Mouse (Mus musculus) v-Abl transformed pro-B cells (cell line): ENCODE results near the gene Otop3.

ENCODE experiments used
- in situ Hi-C, 2 experiments: fragments of 400-800 bp; cut with MboI; formaldehyde crosslinking; loops; one replicate each; pipeline ENCODE4 v1.15.1; 2025; ENCODE audit not compliant: unreplicated experiment in 2 of 2

Otop3 gene

GRCm38 (mm10) chr11:115334531-115334930 is at the start of gene Otop3:
Gene Otop3, plus strand, starts transcription at chr11:115334731.
- in situ Hi-C loops, result loop anchor here in 1 of 2 experiments (25.0 kb wide), 1 partner anchor 1178 kb away; no protein-coding TSS in a partner anchor

DNA sequence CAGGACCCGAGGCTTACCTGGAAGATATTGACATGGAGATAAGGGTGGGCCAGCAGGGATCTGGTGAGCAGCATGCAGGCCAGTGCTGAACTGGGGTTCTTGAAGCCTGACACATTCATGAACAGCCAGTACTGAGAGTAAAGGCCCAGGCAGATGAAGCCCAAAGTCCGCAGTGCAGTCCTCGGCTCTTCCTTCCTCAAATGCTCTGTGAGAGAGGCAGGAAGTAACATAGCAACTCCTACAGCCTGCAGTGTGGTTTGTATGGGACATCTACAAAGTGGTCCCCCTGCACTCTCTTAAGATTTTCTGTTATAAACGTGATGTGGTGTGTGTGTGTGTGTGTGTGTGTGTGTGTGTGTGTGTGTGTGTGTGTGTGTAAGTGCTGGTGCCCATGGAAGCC is 49.2 kb upstream of the Otop3 start:
- in situ Hi-C loops, result no loop called here

DNA sequence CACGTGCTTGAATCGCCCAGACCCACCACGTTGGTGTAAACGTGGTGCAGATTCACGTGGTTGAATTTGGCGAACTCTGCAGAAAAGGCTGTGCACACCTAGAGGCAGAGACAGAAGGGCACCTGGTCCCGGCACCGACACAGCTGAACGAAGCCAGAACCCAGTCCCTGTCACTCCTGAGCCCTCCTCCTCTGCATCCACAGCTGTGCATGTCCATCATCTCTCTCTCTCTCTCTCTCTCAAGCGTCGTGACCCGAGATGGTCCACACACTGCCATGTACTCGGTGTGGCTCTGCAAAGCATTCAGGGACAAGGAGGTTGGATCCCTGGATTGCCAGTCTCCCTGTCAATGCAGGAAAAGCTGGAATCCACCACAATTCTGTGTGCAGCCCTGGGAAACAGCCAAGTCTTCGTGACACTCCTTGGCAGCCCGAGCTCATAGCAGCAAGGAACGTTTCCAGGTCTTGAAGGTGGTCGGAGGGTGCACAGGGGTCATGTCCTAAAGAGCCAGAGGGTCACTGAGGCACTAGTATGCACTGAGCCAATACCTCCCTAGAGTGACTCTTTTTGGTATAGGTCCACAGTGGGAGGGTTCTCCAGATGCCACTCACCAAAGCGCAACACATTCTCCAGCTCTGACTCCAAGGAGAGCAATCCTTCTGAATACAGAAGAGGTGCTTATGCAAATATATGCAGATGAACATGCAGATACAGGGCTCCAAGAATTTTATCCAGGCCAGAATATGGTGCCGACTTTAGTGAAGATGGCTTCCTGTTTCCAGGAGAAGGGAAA is 48.1 kb upstream of the Otop3 start:
- in situ Hi-C loops, result no loop called here

DNA sequence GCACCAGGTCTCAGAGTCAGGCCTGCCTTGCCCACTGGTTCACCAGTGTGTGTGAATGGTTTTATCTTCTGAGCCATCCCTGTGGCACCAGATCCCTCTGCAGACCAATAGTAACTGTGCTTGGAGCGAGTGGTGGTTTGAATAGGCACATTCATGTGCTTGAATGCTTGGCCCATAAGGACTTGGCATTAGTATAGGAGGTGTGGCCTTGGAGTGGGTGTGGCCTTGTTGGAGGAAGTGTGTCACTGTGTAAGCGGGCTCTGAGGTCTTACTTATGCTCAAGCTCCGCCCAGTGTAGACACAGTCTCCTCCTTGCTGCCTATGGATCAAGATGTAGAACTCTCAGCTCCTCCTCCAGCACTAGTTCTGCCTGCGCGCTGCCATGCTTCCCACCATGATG is 47.1 kb upstream of the Otop3 start:
- in situ Hi-C loops, result no loop called here

- in situ Hi-C loops, result no loop called here
These were observed 46.2 kb upstream of the Otop3 start for GRCm38 (mm10) chr11:115288305-115288704.

DNA sequence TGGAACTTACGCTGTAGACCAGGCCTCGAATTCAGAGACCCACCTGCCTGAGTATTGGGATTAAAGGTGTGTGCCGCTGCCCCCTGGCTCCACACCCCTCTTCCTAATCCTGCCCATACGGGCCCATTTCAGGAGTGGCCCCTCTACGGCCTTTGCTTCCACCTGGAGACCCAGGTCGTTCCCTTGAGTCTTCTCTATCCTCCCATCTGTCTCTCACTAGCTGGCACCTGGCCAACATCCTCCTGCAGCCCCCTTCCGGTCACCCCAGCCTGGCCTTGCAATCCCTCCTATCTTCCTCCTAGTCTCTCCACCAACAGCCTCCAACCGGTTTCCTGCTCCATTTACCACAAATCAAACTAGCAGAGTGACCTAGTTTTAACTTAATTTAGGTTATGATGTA is 44.6 kb upstream of the Otop3 start:
- in situ Hi-C loops, result no loop called here

DNA sequence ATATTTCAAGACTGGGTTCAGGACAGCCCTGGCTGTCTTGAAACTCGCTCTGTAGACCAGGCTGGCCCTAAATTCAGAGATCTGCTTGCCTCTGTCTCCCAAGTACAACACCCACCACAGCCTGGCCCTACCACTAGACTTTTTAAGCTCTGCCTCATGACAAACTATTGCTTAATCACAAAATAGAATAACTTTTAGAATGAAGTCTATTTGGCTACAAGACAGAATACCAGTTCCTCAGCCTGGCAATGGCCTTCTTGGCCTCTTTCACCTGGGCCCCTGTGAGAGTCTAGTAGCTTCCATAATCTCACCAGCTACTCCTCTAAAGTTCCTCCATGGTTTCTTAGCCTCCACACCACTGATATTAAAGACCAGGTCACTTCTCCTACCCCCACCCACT is 44.2 kb upstream of the Otop3 start:
- in situ Hi-C loops, result no loop called here

DNA sequence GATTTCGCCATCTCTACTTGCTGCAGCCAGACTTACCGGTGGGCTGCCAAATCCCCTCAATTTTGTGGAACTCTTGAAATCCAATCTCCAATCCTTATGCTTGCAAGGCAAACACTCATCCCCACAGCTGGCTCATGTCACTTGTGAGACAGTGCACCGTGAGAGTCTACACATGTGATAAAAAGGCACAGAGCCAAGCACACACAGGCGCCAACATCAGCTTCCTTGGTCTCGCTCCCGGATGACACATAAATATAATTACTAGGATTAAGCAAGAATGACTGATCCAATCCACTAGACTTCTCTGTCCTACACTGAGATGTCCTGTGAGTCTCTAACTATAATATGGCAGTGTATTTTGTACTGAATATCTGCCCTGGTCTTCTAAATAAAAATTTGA is 43.6 kb upstream of the Otop3 start:
- in situ Hi-C loops, result no loop called here

GRCm38 (mm10) chr11:115291503-115291902 is 43.0 kb upstream of the Otop3 start:
- in situ Hi-C loops, result no loop called here

- in situ Hi-C loops, result no loop called here
These were observed 41.7 kb upstream of the Otop3 start for GRCm38 (mm10) chr11:115292631-115293375.

GRCm38 (mm10) chr11:115295939-115296338 is 38.6 kb upstream of the Otop3 start:
- in situ Hi-C loops, result no loop called here

DNA sequence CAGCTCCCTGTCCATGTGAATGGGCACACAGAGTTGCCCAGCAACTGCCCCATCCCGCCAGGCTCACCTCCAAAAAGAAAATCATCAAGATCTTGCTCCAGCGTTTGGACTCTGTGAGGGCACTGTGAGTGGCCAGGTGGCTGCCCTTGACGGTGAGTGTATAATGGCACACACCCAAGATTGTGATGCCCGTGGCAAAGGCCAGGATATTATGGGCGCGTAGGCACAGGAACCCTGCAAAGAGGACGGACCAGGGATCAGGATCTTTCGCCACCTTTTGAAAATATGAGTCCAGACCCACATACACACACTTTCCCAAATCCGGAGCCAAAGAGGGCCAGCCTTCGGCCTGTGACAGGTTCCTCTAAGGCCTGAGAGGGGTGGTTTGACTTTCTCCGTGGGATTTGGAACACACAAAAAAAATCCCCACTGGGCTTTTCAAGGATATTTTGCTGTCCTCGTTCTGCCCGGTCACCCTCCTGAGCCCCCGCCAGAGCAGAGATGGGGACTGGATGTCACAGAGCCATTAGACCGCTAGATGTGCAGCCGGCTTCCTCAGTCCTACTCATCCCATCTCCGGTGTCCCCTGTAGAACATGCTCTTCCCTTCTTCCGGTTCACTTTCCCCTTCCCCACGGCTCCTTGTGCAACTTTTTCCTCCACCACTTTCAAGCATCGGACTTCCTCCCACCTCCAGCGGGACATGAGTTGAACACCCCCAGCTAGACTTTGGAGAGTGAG is 37.9 kb upstream of the Otop3 start:
- in situ Hi-C loops, result no loop called here

DNA sequence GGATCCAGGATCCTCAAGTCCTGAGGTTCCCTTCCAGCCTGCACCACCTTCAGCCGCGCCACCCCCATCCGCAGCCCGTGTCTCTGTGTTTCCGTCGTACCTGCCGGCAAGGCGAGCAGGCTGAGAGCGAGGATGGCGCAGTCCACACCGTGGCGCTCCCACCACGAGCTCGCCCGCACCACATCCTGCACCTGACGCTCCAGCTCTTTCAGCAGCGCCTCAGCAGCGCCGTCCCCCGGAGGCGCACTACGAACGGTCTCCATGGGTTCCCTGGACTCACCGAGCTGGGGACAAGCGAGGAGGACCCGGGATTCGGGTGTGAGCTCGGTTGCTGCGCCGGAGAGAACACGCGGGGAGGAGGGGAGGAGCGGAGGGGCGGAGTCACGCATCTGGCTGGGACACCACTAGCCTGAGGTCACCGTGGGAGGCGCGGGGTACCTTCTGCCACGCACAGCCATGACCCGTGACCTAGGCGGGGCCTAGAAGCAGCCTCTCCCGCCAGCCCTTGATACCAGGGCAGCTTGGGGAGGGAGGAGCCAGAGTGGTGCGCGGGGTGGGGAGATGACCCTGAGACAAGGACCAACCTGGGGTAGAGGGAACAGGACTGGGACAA is 37.2 kb upstream of the Otop3 start, which contains the start of gene Fads6:
Gene Fads6 (minus strand): TSS at position 450 of the 613 bp plus-strand sequence.
- in situ Hi-C loops, result no loop called here

GRCm38 (mm10) chr11:115298160-115298559 is 36.4 kb upstream of the Otop3 start:
- in situ Hi-C loops, result no loop called here

GRCm38 (mm10) chr11:115300745-115301144 is 33.8 kb upstream of the Otop3 start:
- in situ Hi-C loops, result no loop called here

DNA sequence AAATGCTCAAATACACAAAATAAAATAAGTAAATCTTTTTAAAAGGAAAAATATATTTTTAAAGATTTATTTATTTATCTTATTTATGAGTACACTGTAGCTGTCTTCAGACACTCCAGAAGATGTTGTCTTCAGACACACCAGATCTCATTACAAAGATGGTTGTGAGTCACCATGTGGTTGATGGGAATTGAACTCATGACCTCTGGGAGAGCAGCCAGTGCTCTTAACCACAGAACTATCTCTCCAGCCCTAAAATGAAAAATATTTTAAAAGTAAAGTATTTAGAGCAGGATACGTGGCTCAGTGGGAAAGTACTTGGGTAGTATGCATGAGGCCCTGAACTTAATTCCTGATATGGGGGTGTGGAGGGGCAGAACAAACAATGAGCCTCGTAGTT is 33.2 kb upstream of the Otop3 start:
- in situ Hi-C loops, result no loop called here

DNA sequence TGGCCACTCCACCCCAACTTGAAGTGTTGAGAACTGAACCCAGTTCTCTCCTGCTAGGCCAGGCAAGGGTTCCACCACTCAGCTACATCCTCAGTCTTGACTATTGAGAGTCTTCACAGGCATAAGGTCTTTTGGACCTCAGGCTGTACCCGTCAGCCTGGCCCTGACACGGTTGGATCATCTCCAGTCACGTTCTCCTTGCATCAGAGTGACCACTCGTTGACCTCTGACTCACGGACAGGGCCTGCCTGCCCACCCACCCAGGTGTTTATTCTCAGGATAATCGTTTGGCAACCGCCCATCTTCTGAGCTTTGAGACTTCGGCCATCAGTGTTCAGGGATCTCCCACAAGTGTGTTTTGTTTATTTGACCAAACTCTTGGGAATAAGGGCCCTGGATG is 31.4 kb upstream of the Otop3 start:
- in situ Hi-C loops, result no loop called here

GRCm38 (mm10) chr11:115306863-115307262 is 27.7 kb upstream of the Otop3 start, which contains the start of gene Otop2:
Gene Otop2, plus strand, starts transcription at chr11:115307163.
- in situ Hi-C loops, result no loop called here

GRCm38 (mm10) chr11:115308781-115309180 is 25.8 kb upstream of the Otop3 start:
- in situ Hi-C loops, result no loop called here

DNA sequence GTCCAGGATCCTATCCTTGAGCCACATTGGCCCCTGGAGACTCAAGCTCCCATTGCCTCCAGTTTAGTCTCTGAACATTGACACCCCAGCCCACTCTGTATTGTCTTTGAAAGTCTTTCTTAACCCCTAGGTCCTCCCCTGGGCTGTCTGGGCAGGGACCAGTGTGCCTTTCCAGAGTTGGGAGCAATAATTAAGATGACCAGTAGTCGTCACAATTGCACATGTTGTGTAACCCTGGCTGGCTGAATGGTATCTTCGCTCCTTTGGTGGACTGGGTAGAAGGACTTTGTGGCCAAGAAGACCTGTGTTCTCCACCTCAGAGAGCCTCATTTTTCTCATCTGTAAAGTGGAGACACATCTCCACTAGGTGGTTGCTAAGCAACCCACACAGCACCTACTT is 20.3 kb upstream of the Otop3 start:
- in situ Hi-C loops, result no loop called here

- in situ Hi-C loops, result no loop called here
These were observed 17.3 kb upstream of the Otop3 start for GRCm38 (mm10) chr11:115317204-115317603.
